Mouse (Mus musculus): Measurements from ENCODE around the gene Ddx58.

Gene Ddx58

GRCm38 (mm10) chr4:40180046-40180445 is 59.6 kb downstream of the Ddx58 start:
- DNase-seq, result no peak

GRCm38 (mm10) chr4:40178584-40178983 is 61.0 kb downstream of the Ddx58 start:
- no peak for DNase-seq

GRCm38 (mm10) chr4:40174321-40174720 is 65.3 kb downstream of the Ddx58 start:
- DNase-seq, result no peak

GRCm38 (mm10) chr4:40172336-40172735 is 67.3 kb downstream of the Ddx58 start:
- no peak for DNase-seq

GRCm38 (mm10) chr4:40171477-40171876 is 68.2 kb downstream of the Ddx58 start:
- no peak for DNase-seq

GRCm38 (mm10) chr4:40163646-40164045 is 76.0 kb downstream of the Ddx58 start:
- no peak for DNase-seq

- no peak for DNase-seq
Measured at GRCm38 (mm10) chr4:40160591-40161434, 78.8 kb downstream of the Ddx58 start.

- peak; percentile 9 to 13 for DNase-seq
Measured at GRCm38 (mm10) chr4:40158224-40158540, 81.4 kb downstream of the Ddx58 start.

GRCm38 (mm10) chr4:40157500-40158223 is 82.0 kb downstream of the Ddx58 start:
- DNase-seq, result no peak

GRCm38 (mm10) chr4:40156582-40157499 is 82.8 kb downstream of the Ddx58 start:
- DNase-seq, result no peak

GRCm38 (mm10) chr4:40156153-40156552 is 83.5 kb downstream of the Ddx58 start:
- DNase-seq, result no peak

- no peak for DNase-seq
Measured at GRCm38 (mm10) chr4:40155467-40155999, 84.1 kb downstream of the Ddx58 start.

- no peak for DNase-seq
Measured at GRCm38 (mm10) chr4:40154751-40155150, 84.9 kb downstream of the Ddx58 start.

Measured in cerebellum, postnatal 36 days (tissue).